Mouse (Mus musculus) limb, embryonic 14.5 days (tissue): ENCODE data around the gene Tmem109. TPM values are rescaled to one million over a fixed set of nuclear protein-coding genes. Genes with fewer than 3 reads are reported as not detected.

Experiments used
- ATAC-seq: fragments of 200-750 bp; cut with Nextera tagmentation; 2 replicates; pipeline ENCODE4 v1.8.0; 2017; ENCODE audit warnings: low read depth, moderate number of reproducible peaks, moderate TSS enrichment; ENCODE audit not compliant: low FRiP score
- DNase-seq: peaks from one replicate; pipeline ENCODE4 v3.0.0-alpha.2; 2015; ENCODE audit warnings: low spot score
- H3K27ac ChIP-seq: fragments of 300-500 bp; sonication (generic); replicated peaks from 2 replicates; pipeline ENCODE4 v1.5.1; 2014; ENCODE audit warnings: low read depth, mild to moderate bottlenecking, low read length, moderate library complexity, mixed read lengths
- H3K27me3 ChIP-seq: fragments of 300-500 bp; sonication (generic); 2 replicates; pipeline ENCODE4 v1.6.1; 2014; ENCODE audit warnings: low read length, mixed read lengths; ENCODE audit not compliant: control insufficient read depth, insufficient read depth
- H3K36me3 ChIP-seq: fragments of 300-500 bp; sonication (generic); 2 replicates; pipeline ENCODE4 v1.6.1; 2014; ENCODE audit warnings: mild to moderate bottlenecking, low read length, moderate library complexity, mixed read lengths; ENCODE audit not compliant: control insufficient read depth, insufficient read depth
- H3K4me1 ChIP-seq: fragments of 300-500 bp; sonication (generic); 2 replicates; pipeline ENCODE4 v1.6.1; 2014; ENCODE audit warnings: antibody characterized with exemption, low read length, mixed read lengths; ENCODE audit not compliant: control insufficient read depth, insufficient read depth
- H3K4me2 ChIP-seq: fragments of 300-500 bp; sonication (generic); replicated peaks from 2 replicates; pipeline ENCODE4 v1.6.1; 2014; ENCODE audit warnings: low read depth, mild to moderate bottlenecking, low read length, moderate library complexity; ENCODE audit not compliant: severe bottlenecking
- H3K4me3 ChIP-seq: fragments of 300-500 bp; sonication (generic); replicated peaks from 2 replicates; pipeline ENCODE4 v1.5.1; 2014; ENCODE audit warnings: low read length
- H3K9ac ChIP-seq: fragments of 300-500 bp; sonication (generic); 2 replicates; pipeline ENCODE4 v1.6.1; 2014; ENCODE audit warnings: mild to moderate bottlenecking, low read depth, low read length, moderate library complexity; ENCODE audit not compliant: severe bottlenecking
- H3K9me3 ChIP-seq: fragments of 300-500 bp; sonication (generic); 2 replicates; pipeline ENCODE4 v1.6.1; 2016; ENCODE audit warnings: low read length; ENCODE audit not compliant: control insufficient read depth
- POLR2A ChIP-seq: fragments of 200-500 bp; IDR thresholded peaks from 2 replicates; pipeline ENCODE4 v1.8.0; 2012; ENCODE audit warnings: inconsistent platforms, mild to moderate bottlenecking, moderate library complexity, borderline replicate concordance; ENCODE audit not compliant: insufficient read depth, insufficient read length; ENCODE audit errors: extremely low read depth
- WGBS: fragments of 180-500 bp; shearing (Covaris S2); extraction: QIAGEN DNeasy Blood & Tissue Kit; methylation state at CpG from one replicate; pipeline ENCODE4 v1.1.7; 2014; 5-methylcytosine and 5-hydroxymethylcytosine counted together
- polyA plus RNA-seq, 2 experiments: library from polyadenylated mRNA; depleted of rRNA in 1 of 2; stranded (reverse) in 1 of 2; unstranded in 1 of 2; fragments of >200 nt; fragmentation: Nextera tagmentation in 1 of 2; extraction: Ambion mirVana in 1 of 2; gene quantifications; 2 replicates each; pipeline versions ENCODE4 v1.2.1 to v1.2.3; 2012 to 2014

The Tmem109 gene
- polyA plus RNA-seq, 2 experiments, result 106 to 128 TPM

- no peaks in the 10 kb centered on the region for H3K9me3 ChIP-seq
- no peak overlapping the region for H3K27ac ChIP-seq
- no peaks in the 10 kb centered on the region for H3K36me3 ChIP-seq
- H3K4me2 ChIP-seq, result no peak overlapping the region
- ATAC-seq (no peak), DNase-seq (no peak)
- H3K4me3 ChIP-seq, result no peak overlapping the region
- H3K27me3 ChIP-seq, result no peaks in the 10 kb centered on the region
- no peaks in the 10 kb centered on the region for H3K4me1 ChIP-seq
- no peak overlapping the region for H3K9ac ChIP-seq
- WGBS, result 60% methylated on average over 16 of the region's 16 CpGs
- no peak for TF ChIP-seq POLR2A
Observed at GRCm38 (mm10) chr19:10841721-10842626, 39.8 kb downstream of the Tmem109 start.

GRCm38 (mm10) chr19:10839010-10839892, 42.5 kb downstream of the Tmem109 start, which contains the start of gene Slc15a3:
Gene Slc15a3, plus strand, starts transcription at chr19:10839727.
- Histone ChIP-seq H3K9ac (no peak within 1 kb of the TSS), H3K27ac (no peak within 1 kb of the TSS), H3K4me2 (no peak within 1 kb of the TSS), H3K4me3 (no peak within 1 kb of the TSS), H3K36me3 (no peaks in the 10 kb centered on the region), H3K27me3 (no peaks in the 10 kb centered on the region), H3K4me1 (no peaks in the 10 kb centered on the region), H3K9me3 (no peaks in the 10 kb centered on the region)
- ATAC-seq, result no peak
- 77% methylated on average over 15 of the region's 15 CpGs for WGBS
- DNase-seq, result no peak
- TF ChIP-seq POLR2A, result no peak

GRCm38 (mm10) chr19:10835671-10836070, 46.1 kb downstream of the Tmem109 start:
- Histone ChIP-seq H3K27ac (no peak overlapping the region), H3K9me3 (no peaks in the 10 kb centered on the region), H3K4me1 (no peaks in the 10 kb centered on the region), H3K4me2 (no peak overlapping the region), H3K9ac (no peak overlapping the region), H3K36me3 (no peaks in the 10 kb centered on the region), H3K27me3 (no peaks in the 10 kb centered on the region), H3K4me3 (no peak overlapping the region)
- 61% methylated on average over 3 of the region's 3 CpGs for WGBS
- ATAC-seq (no peak), DNase-seq (no peak)
- no peak for TF ChIP-seq POLR2A

- no peak for ATAC-seq
Observed at GRCm38 (mm10) chr19:10833611-10834010, 48.2 kb downstream of the Tmem109 start.

GRCm38 (mm10) chr19:10832030-10832429, 49.8 kb downstream of the Tmem109 start:
- Histone ChIP-seq H3K36me3 (no peaks in the 10 kb centered on the region), H3K27ac (no peak overlapping the region), H3K4me3 (no peak overlapping the region), H3K4me1 (no peaks in the 10 kb centered on the region), H3K9ac (no peak overlapping the region), H3K9me3 (no peaks in the 10 kb centered on the region), H3K4me2 (no peak overlapping the region), H3K27me3 (no peaks in the 10 kb centered on the region)
- DNase-seq, result no peak
- 85% methylated on average over 3 of the region's 3 CpGs for WGBS
- ATAC-seq, result no peak
- TF ChIP-seq POLR2A, result no peak

More at GRCm38 (mm10) chr19:10833611-10834010, 48.2 kb downstream of the Tmem109 start:
- DNase-seq, result no peak
- no peak overlapping the region for H3K4me3 ChIP-seq
- no peaks in the 10 kb centered on the region for H3K36me3 ChIP-seq
- H3K9me3 ChIP-seq, result no peaks in the 10 kb centered on the region
- no peak for TF ChIP-seq POLR2A
- 64% methylated on average over 3 of the region's 3 CpGs for WGBS
- H3K4me2 ChIP-seq, result no peak overlapping the region
- no peak overlapping the region for H3K27ac ChIP-seq
- no peaks in the 10 kb centered on the region for H3K27me3 ChIP-seq
- no peaks in the 10 kb centered on the region for H3K4me1 ChIP-seq
- no peak overlapping the region for H3K9ac ChIP-seq
